Mouse (Mus musculus) heart, embryonic 11.5 days (tissue): ENCODE measurements around the gene Trim44. TPM values are rescaled to one million over a fixed set of nuclear protein-coding genes. Genes with fewer than 3 reads are reported as not detected.

ENCODE experiments used
- ATAC-seq: fragments of 200-750 bp; cut with Nextera tagmentation; replicated peaks from 2 replicates; pipeline ENCODE4 v1.8.0; 2017; ENCODE audit warnings: moderate library complexity; ENCODE audit not compliant: insufficient number of reproducible peaks, low FRiP score, low TSS enrichment
- H3K27ac ChIP-seq: fragments of 300-500 bp; sonication (generic); 2 replicates; pipeline ENCODE4 v1.5.1; 2014; ENCODE audit warnings: mild to moderate bottlenecking, low read depth, low read length
- H3K27me3 ChIP-seq: fragments of 300-500 bp; sonication (generic); 2 replicates; pipeline ENCODE4 v1.6.1; 2014; ENCODE audit warnings: mild to moderate bottlenecking, low read length, mixed read lengths; ENCODE audit not compliant: control insufficient read depth, insufficient read depth
- H3K36me3 ChIP-seq: fragments of 300-500 bp; sonication (generic); 2 replicates; pipeline ENCODE4 v1.6.1; 2014; ENCODE audit warnings: mild to moderate bottlenecking, low read length, moderate library complexity, mixed read lengths; ENCODE audit not compliant: control insufficient read depth, insufficient read depth
- H3K4me1 ChIP-seq: fragments of 300-500 bp; sonication (generic); 2 replicates; pipeline ENCODE4 v1.6.1; 2014; ENCODE audit warnings: low read length; ENCODE audit not compliant: control insufficient read depth, insufficient read depth
- H3K4me2 ChIP-seq: fragments of 300-500 bp; sonication (generic); 2 replicates; pipeline ENCODE4 v1.6.1; 2014; ENCODE audit warnings: mild to moderate bottlenecking, moderate library complexity
- H3K4me3 ChIP-seq: fragments of 300-500 bp; sonication (generic); 2 replicates; pipeline ENCODE4 v1.5.1; 2014; ENCODE audit warnings: low read depth, low read length
- H3K9ac ChIP-seq: fragments of 300-500 bp; sonication (generic); 2 replicates; pipeline ENCODE4 v1.6.1; 2014; ENCODE audit warnings: mild to moderate bottlenecking, low read depth, low read length, moderate library complexity
- H3K9me3 ChIP-seq: fragments of 300-500 bp; sonication (generic); replicated peaks from 2 replicates; pipeline ENCODE4 v1.6.1; 2016; ENCODE audit warnings: low read length; ENCODE audit not compliant: control insufficient read depth
- WGBS: fragments of 180-500 bp; shearing (Covaris S2); extraction: QIAGEN DNeasy Blood & Tissue Kit; methylation state at CpG from one replicate; pipeline ENCODE4 v1.1.7; 2014; ENCODE audit not compliant: insufficient replicate concordance; 5-methylcytosine and 5-hydroxymethylcytosine counted together
- polyA plus RNA-seq: library from polyadenylated mRNA; unstranded; fragments of >200 nt; fragmentation: Nextera tagmentation; extraction: Ambion mirVana; gene quantifications from 2 replicates; pipeline ENCODE4 v1.2.1, GENCODE M21; 2014

Trim44 gene
- polyA plus RNA-seq, 1 experiment from 2014 or later: 29.7 TPM

DNA sequence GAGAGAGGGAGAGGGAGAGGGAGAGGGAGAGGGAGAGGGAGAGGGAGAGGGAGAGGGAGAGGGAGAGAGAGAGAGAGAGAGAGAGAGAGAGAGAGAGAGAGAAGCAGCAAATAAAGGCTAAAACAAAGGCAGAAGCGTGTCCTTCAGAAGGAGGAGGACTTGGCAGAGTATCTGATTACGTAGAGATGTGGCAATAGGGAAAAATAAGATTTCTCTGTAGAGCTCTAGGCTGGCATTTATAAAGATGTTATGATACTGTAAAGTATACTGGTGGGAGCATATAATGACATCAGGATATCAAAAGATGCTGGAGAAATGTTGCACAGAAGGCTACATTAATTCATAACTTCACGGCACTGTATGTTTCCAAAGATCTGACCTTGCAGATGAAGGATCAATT is 76.5 kb downstream of the Trim44 start:
- Histone ChIP-seq H3K27ac (no peak overlapping the region), H3K4me2 (no peak overlapping the region), H3K9ac (no peak overlapping the region), H3K36me3 (no peaks in the 10 kb centered on the region), H3K4me3 (no peak overlapping the region), H3K4me1 (no peaks in the 10 kb centered on the region), H3K9me3 (no peaks in the 10 kb centered on the region), H3K27me3 (no peaks in the 10 kb centered on the region)
- WGBS: 82% methylated on average over 3 of the region's 3 CpGs
- no peak for ATAC-seq

DNA sequence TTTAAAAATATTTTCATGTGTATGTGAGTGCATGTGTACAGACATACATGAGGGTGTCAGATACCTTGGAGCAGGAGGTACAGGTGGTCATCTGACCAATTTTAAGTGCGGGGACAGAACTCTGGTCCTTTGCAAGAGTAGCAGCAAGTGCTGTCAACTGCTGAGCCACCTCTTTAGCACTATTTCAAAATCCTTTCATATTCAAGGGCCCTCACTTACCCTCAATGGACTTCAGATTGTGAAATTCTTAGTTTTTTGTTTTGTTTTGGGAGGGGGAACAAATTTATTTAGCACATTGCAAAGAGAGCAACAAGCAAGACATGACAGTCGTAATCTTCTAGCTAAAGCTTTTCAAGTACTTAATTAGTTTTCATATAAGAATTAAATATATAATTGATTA is 81.7 kb downstream of the Trim44 start:
- Histone ChIP-seq H3K9ac (no peak overlapping the region), H3K4me2 (no peak overlapping the region), H3K4me1 (no peaks in the 10 kb centered on the region), H3K36me3 (no peaks in the 10 kb centered on the region), H3K9me3 (no peaks in the 10 kb centered on the region), H3K4me3 (no peak overlapping the region), H3K27ac (no peak overlapping the region), H3K27me3 (no peaks in the 10 kb centered on the region)
- 84% methylated on average over 2 of the region's 2 CpGs for whole genome bisulfite sequencing
- no peak for ATAC-seq

DNA sequence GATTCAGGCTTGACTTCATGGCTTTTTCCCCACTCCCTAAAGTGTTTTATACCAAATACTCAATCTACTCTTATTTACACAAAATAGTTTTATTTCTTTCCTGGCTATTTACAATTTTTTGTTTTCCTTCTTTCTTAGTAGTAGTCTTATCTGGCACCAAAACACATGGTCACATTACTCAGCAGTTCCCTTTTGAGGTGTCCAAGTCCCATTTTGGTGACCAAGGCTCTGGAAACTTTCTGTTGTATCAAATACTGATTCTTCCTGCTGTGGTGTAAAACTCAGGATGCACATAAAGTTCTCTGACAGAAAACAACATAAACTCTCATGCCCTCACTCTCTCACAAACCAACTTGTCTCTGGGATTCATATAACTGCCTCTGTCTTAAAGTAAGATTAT is 83.3 kb downstream of the Trim44 start:
- no peak for ATAC-seq
- H3K9me3 ChIP-seq: no peaks in the 10 kb centered on the region
- H3K27ac ChIP-seq: no peak overlapping the region
- no peak overlapping the region for H3K9ac ChIP-seq
- no peaks in the 10 kb centered on the region for H3K36me3 ChIP-seq
- no peaks in the 10 kb centered on the region for H3K4me1 ChIP-seq
- no peak overlapping the region for H3K4me2 ChIP-seq
- H3K4me3 ChIP-seq: no peak overlapping the region
- H3K27me3 ChIP-seq: no peaks in the 10 kb centered on the region

DNA sequence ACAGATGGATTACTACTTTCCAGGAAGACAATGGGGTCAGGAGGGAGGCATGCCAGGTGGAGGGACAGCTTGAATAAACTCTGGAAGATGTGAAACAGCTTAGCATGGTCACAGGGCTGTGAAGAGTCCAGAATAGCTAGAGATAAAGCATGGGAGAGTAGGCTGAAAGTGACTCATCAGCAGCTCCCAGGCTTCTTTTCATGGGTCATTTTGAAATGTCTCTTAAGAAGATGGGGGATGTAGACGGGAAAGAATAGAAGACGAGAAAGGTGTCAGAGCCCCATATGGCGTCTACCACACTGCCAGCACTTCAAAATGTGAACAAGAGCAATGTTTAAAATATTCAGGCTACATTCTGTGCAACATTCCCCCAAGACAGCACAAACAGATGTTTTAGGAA is 91.1 kb downstream of the Trim44 start:
- Histone ChIP-seq H3K4me2 (no peak overlapping the region), H3K36me3 (no peaks in the 10 kb centered on the region), H3K27me3 (no peaks in the 10 kb centered on the region), H3K4me1 (peaks cover 16% of the 10 kb centered on the region), H3K9me3 (no peaks in the 10 kb centered on the region), H3K9ac (no peak overlapping the region), H3K27ac (no peak overlapping the region), H3K4me3 (no peak overlapping the region)
- ATAC-seq: no peak
- 53% methylated on average over 3 of the region's 3 CpGs for WGBS

DNA sequence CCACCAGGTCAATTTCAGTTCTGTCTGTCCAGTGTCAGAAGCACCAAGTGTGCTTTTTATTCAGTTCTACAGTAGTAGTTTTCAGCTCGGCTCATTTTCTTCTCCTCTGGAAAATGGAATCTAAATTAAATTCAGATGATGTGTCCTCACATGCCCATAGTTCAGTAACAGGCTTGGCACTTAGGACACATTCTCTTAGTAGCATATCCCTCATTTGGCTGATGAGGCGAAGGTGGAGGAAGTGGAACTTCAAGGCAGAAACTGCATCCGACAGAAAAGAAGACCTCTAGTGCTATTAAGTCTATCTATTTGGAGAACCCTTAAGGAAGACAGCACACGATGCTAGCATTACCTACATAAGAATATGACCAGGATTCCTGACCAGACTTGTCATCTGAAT is 92.5 kb downstream of the Trim44 start:
- Histone ChIP-seq H3K27ac (no peak overlapping the region), H3K9ac (no peak overlapping the region), H3K36me3 (no peaks in the 10 kb centered on the region), H3K4me3 (no peak overlapping the region), H3K27me3 (no peaks in the 10 kb centered on the region), H3K4me1 (peaks cover 16% of the 10 kb centered on the region), H3K4me2 (no peak overlapping the region), H3K9me3 (no peaks in the 10 kb centered on the region)
- ATAC-seq: no peak
- 89% methylated on average over 4 of the region's 4 CpGs for WGBS

DNA sequence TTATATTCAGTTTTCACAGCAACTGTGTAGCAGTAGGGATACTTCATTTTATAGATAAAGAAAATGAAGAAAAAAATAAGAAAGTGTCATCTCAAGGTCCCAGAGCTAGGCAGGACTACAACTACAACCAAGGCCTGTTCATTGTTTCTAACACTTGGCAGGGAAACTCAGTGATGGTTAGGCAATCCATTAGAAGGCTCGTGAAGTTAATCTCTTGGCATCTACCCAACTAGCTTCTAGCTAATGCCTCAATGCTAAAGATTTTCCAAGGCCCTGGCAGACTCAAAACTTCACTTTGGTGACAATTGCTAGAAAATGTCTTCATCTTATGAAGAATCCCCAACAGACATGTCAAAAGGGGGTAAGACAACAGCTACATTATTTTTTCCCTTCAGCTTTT is 93.0 kb downstream of the Trim44 start:
- no peak for ATAC-seq
- Histone ChIP-seq H3K36me3 (no peaks in the 10 kb centered on the region), H3K4me3 (no peak overlapping the region), H3K9me3 (no peaks in the 10 kb centered on the region), H3K4me2 (no peak overlapping the region), H3K27me3 (no peaks in the 10 kb centered on the region), H3K4me1 (peaks cover 16% of the 10 kb centered on the region), H3K27ac (no peak overlapping the region), H3K9ac (no peak overlapping the region)
- WGBS: 23% methylated on average over 1 of the region's 1 CpGs

DNA sequence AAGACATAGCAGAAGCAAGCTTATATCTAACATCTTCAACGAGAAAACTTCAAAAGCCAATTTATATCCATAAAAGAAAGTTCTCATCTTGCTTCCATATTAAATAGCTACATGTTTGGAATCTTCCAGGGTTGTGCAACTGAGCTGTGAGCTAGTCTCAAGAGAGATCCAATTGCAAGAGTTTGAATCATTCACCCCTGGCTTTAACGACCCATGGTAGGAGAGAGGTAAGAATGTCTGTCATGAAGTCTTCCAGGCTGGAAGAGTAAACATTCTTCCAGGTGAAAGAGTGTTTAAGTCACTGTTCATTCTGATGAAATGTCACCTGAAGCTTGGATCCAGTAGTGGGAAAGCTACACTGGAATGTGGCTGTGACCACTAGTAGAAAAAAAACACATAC is 93.6 kb downstream of the Trim44 start:
- Histone ChIP-seq H3K9ac (no peak overlapping the region), H3K9me3 (no peaks in the 10 kb centered on the region), H3K4me3 (no peak overlapping the region), H3K4me1 (peaks cover 16% of the 10 kb centered on the region), H3K27me3 (no peaks in the 10 kb centered on the region), H3K4me2 (no peak overlapping the region), H3K36me3 (no peaks in the 10 kb centered on the region), H3K27ac (no peak overlapping the region)
- ATAC-seq: no peak
- WGBS: 81% methylated on average over 2 of the region's 2 CpGs

DNA sequence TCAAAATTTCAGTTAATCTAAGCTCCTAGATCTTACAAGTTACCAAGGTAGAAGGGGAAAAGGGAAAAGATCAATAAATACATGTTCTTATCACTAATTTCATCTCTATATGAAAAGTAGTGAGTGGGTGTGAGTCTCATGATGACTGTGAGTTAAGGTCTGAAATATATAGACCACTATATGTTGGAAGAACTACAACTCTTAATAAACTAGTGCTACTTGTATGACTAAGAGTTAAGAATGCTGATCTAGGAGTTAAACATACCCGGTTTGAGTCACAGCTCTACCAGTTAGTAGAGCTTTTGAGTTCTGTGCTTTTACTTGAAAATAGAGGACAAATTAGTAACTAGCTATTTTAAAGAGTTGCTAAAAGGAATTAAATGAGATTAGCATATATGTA is 94.7 kb downstream of the Trim44 start:
- Histone ChIP-seq H3K27ac (no peak overlapping the region), H3K9me3 (no peaks in the 10 kb centered on the region), H3K4me3 (no peak overlapping the region), H3K9ac (no peak overlapping the region), H3K4me2 (no peak overlapping the region), H3K4me1 (peaks cover 17% of the 10 kb centered on the region), H3K36me3 (no peaks in the 10 kb centered on the region), H3K27me3 (no peaks in the 10 kb centered on the region)
- 92% methylated on average over 1 of the region's 1 CpGs for WGBS
- no peak for ATAC-seq

DNA sequence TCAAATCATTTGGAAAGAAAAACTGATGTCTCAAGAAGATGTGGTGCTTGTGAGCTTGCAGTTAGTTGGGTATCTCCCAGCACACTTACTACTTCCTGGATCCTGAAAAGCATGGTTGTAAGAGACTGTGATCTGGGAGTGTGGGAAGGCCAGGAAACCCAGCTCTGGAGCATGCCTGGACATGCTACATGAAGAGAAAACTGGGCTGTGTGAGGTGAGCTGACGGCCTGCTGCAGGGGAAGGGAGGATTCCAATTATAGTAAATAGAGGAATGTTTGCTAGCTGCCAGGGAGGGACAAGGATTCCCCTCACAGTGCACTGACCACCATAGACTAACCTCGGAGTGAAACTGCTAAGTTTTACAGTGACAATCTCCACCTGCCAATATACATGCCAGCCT is 104.4 kb downstream of the Trim44 start:
- Histone ChIP-seq H3K27ac (no peak overlapping the region), H3K9ac (no peak overlapping the region)
- no peak for ATAC-seq

More for the DNA sequence above, 104.4 kb downstream of the Trim44 start:
- WGBS: 45% methylated on average over 2 of the region's 2 CpGs
- no peaks in the 10 kb centered on the region for H3K36me3 ChIP-seq
- H3K9me3 ChIP-seq: no peaks in the 10 kb centered on the region
- no peak overlapping the region for H3K4me2 ChIP-seq
- H3K4me3 ChIP-seq: no peak overlapping the region
- peaks cover 32% of the 10 kb centered on the region for H3K4me1 ChIP-seq
- H3K27me3 ChIP-seq: no peaks in the 10 kb centered on the region
